Mouse (Mus musculus): ENCODE measurements around the gene Pet100. TPM values are rescaled to one million over a fixed set of nuclear protein-coding genes. Genes with fewer than 3 reads are reported as not detected.
A peak's percentile ranks its signal among the peaks of the same experiment; 100 is the strongest.

Gene Pet100
- polyA plus RNA-seq, 1 experiment from 2014 or later, result 84.5 TPM

GRCm38 (mm10) chr8:3607822-3608221, 13.5 kb upstream of the Pet100 start:
- no peak overlapping the region for H3K27ac ChIP-seq (ENCODE audit: low read depth, low read length)
- whole genome bisulfite sequencing, result 89% methylated on average over 7 of the region's 7 CpGs
- H3K4me1 ChIP-seq (ENCODE audit: control insufficient read depth, insufficient read depth, low read length), result no peaks in the 10 kb centered on the region
- no peaks in the 10 kb centered on the region for H3K9me3 ChIP-seq (ENCODE audit: control insufficient read depth, low read length)
- H3K4me2 ChIP-seq (replicated peaks; ENCODE audit: low read depth, low read length), result no peak overlapping the region
- no peak for ATAC-seq (ENCODE audit: low FRiP score, low TSS enrichment)
- H3K27me3 ChIP-seq (ENCODE audit: control insufficient read depth, insufficient read depth, low read length), result no peaks in the 10 kb centered on the region
- no peak overlapping the region for H3K4me3 ChIP-seq (ENCODE audit: low read length)
- no peak overlapping the region for H3K9ac ChIP-seq (ENCODE audit: low read depth, low read length)
- peaks cover 73% of the 10 kb centered on the region for H3K36me3 ChIP-seq (ENCODE audit: control insufficient read depth, insufficient read depth, low read length)

- H3K9me3 ChIP-seq (ENCODE audit: control insufficient read depth, low read length), result no peaks in the 10 kb centered on the region
- H3K27me3 ChIP-seq (ENCODE audit: control insufficient read depth, insufficient read depth, low read length), result no peaks in the 10 kb centered on the region
- no peak overlapping the region for H3K4me3 ChIP-seq (ENCODE audit: low read length)
- H3K9ac ChIP-seq (ENCODE audit: low read depth, low read length), result no peak overlapping the region
- ATAC-seq (ENCODE audit: low FRiP score, low TSS enrichment), result no peak
- no peak overlapping the region for H3K4me2 ChIP-seq (replicated peaks; ENCODE audit: low read depth, low read length)
- H3K4me1 ChIP-seq (ENCODE audit: control insufficient read depth, insufficient read depth, low read length), result no peaks in the 10 kb centered on the region
- peaks cover 77% of the 10 kb centered on the region for H3K36me3 ChIP-seq (ENCODE audit: control insufficient read depth, insufficient read depth, low read length)
- WGBS, result 65% methylated on average over 12 of the region's 12 CpGs
- no peak overlapping the region for H3K27ac ChIP-seq (ENCODE audit: low read depth, low read length)
These were observed 12.1 kb upstream of the Pet100 start for GRCm38 (mm10) chr8:3609046-3609815.

DNA sequence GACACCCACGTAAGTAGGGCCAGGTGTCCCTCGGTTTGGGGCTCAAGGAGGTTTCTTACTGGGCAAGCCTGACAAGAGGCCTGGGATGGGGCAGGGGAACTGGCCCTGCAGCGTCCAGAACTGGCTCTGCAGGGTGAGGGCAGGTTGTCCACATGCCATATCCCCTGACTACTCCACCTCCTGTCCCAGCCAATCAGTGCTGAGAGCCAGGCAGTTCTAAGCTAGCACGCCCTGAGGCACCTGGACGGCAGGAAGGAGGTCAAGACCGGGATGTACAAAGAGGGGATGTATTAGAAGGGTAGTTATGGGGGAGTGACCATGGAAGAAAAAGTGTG, 11.6 kb upstream of the Pet100 start:
- 0 out of 2 replicates have a peak, but pooled peaks have one; percentile 5 for ATAC-seq (ENCODE audit: low FRiP score, low TSS enrichment)
- Histone ChIP-seq H3K4me2 (replicated peaks; ENCODE audit: low read depth, low read length) (no peak overlapping the region), H3K9me3 (ENCODE audit: control insufficient read depth, low read length) (no peaks in the 10 kb centered on the region), H3K4me1 (ENCODE audit: control insufficient read depth, insufficient read depth, low read length) (no peaks in the 10 kb centered on the region), H3K27ac (ENCODE audit: low read depth, low read length) (no peak overlapping the region), H3K27me3 (ENCODE audit: control insufficient read depth, insufficient read depth, low read length) (no peaks in the 10 kb centered on the region), H3K4me3 (ENCODE audit: low read length) (no peak overlapping the region), H3K36me3 (ENCODE audit: control insufficient read depth, insufficient read depth, low read length) (peaks cover 77% of the 10 kb centered on the region), H3K9ac (ENCODE audit: low read depth, low read length) (no peak overlapping the region)
- WGBS, result 77% methylated on average over 6 of the region's 6 CpGs

- Histone ChIP-seq H3K27me3 (ENCODE audit: control insufficient read depth, insufficient read depth, low read length) (no peaks in the 10 kb centered on the region), H3K36me3 (ENCODE audit: control insufficient read depth, insufficient read depth, low read length) (peaks cover 17% of the 10 kb centered on the region; the same call in 1 of the 2 replicates), H3K4me2 (replicated peaks; ENCODE audit: low read depth, low read length) (peak overlapping the region; percentile 65), H3K9ac (ENCODE audit: low read depth, low read length) (peak overlapping the region; percentile 73; the same call in 1 of the 2 replicates), H3K9me3 (ENCODE audit: control insufficient read depth, low read length) (no peaks in the 10 kb centered on the region), H3K4me3 (ENCODE audit: low read length) (peak overlapping the region; percentile 90), H3K27ac (ENCODE audit: low read depth, low read length) (no peak overlapping the region), H3K4me1 (ENCODE audit: control insufficient read depth, insufficient read depth, low read length) (0 out of 2 replicates have a peak, but pooled peaks cover 8% of the 10 kb centered on the region)
- ATAC-seq (ENCODE audit: low FRiP score, low TSS enrichment), result no peak
- 68% methylated on average over 8 of the region's 8 CpGs for WGBS
These were observed 771 bp downstream of the Pet100 start for GRCm38 (mm10) chr8:3622119-3622518.

- Histone ChIP-seq H3K9me3 (ENCODE audit: control insufficient read depth, low read length) (no peaks in the 10 kb centered on the region), H3K9ac (ENCODE audit: low read depth, low read length) (no peak within 1 kb of the TSS), H3K27ac (ENCODE audit: low read depth, low read length) (no peak within 1 kb of the TSS), H3K36me3 (ENCODE audit: control insufficient read depth, insufficient read depth, low read length) (no peaks in the 10 kb centered on the region), H3K4me1 (ENCODE audit: control insufficient read depth, insufficient read depth, low read length) (0 out of 2 replicates have a peak, but pooled peaks cover 5% of the 10 kb centered on the region), H3K27me3 (ENCODE audit: control insufficient read depth, insufficient read depth, low read length) (no peaks in the 10 kb centered on the region; the same call in 1 of the 2 replicates), H3K4me3 (ENCODE audit: low read length) (no peak within 1 kb of the TSS), H3K4me2 (replicated peaks; ENCODE audit: low read depth, low read length) (no peak within 1 kb of the TSS)
- WGBS, result 67% methylated on average over 1 of the region's 1 CpGs
- no peak for ATAC-seq (ENCODE audit: low FRiP score, low TSS enrichment)
These were observed 4.1 kb downstream of the Pet100 start, which contains the start of gene Pcp2 for GRCm38 (mm10) chr8:3625445-3625844. TSS of gene Pcp2 (minus strand) at chr8:3625545.

GRCm38 (mm10) chr8:3626971-3627370, 5.6 kb downstream of the Pet100 start:
- no peak for ATAC-seq (ENCODE audit: low FRiP score, low TSS enrichment)
- Histone ChIP-seq H3K4me3 (ENCODE audit: low read length) (no peak overlapping the region), H3K36me3 (ENCODE audit: control insufficient read depth, insufficient read depth, low read length) (no peaks in the 10 kb centered on the region), H3K9me3 (ENCODE audit: control insufficient read depth, low read length) (no peaks in the 10 kb centered on the region), H3K4me2 (replicated peaks; ENCODE audit: low read depth, low read length) (no peak overlapping the region), H3K4me1 (ENCODE audit: control insufficient read depth, insufficient read depth, low read length) (0 out of 2 replicates have a peak, but pooled peaks cover 4% of the 10 kb centered on the region), H3K27ac (ENCODE audit: low read depth, low read length) (no peak overlapping the region), H3K27me3 (ENCODE audit: control insufficient read depth, insufficient read depth, low read length) (no peaks in the 10 kb centered on the region; the same call in 1 of the 2 replicates), H3K9ac (ENCODE audit: low read depth, low read length) (no peak overlapping the region)
- WGBS, result 50% methylated on average over 5 of the region's 5 CpGs

GRCm38 (mm10) chr8:3628014-3628413, 6.7 kb downstream of the Pet100 start:
- H3K4me3 ChIP-seq (ENCODE audit: low read length), result no peak overlapping the region
- H3K4me2 ChIP-seq (replicated peaks; ENCODE audit: low read depth, low read length), result no peak overlapping the region
- H3K36me3 ChIP-seq (ENCODE audit: control insufficient read depth, insufficient read depth, low read length), result no peaks in the 10 kb centered on the region
- ATAC-seq (ENCODE audit: low FRiP score, low TSS enrichment), result 0 out of 2 replicates have a peak, but pooled peaks have one; percentile 1
- H3K27ac ChIP-seq (ENCODE audit: low read depth, low read length), result no peak overlapping the region
- no peaks in the 10 kb centered on the region; the same call in 1 of the 2 replicates for H3K27me3 ChIP-seq (ENCODE audit: control insufficient read depth, insufficient read depth, low read length)
- H3K9ac ChIP-seq (ENCODE audit: low read depth, low read length), result no peak overlapping the region
- WGBS, result 22% methylated on average over 5 of the region's 5 CpGs
- no peaks in the 10 kb centered on the region for H3K9me3 ChIP-seq (ENCODE audit: control insufficient read depth, low read length)
- no peaks in the 10 kb centered on the region for H3K4me1 ChIP-seq (ENCODE audit: control insufficient read depth, insufficient read depth, low read length)

DNA sequence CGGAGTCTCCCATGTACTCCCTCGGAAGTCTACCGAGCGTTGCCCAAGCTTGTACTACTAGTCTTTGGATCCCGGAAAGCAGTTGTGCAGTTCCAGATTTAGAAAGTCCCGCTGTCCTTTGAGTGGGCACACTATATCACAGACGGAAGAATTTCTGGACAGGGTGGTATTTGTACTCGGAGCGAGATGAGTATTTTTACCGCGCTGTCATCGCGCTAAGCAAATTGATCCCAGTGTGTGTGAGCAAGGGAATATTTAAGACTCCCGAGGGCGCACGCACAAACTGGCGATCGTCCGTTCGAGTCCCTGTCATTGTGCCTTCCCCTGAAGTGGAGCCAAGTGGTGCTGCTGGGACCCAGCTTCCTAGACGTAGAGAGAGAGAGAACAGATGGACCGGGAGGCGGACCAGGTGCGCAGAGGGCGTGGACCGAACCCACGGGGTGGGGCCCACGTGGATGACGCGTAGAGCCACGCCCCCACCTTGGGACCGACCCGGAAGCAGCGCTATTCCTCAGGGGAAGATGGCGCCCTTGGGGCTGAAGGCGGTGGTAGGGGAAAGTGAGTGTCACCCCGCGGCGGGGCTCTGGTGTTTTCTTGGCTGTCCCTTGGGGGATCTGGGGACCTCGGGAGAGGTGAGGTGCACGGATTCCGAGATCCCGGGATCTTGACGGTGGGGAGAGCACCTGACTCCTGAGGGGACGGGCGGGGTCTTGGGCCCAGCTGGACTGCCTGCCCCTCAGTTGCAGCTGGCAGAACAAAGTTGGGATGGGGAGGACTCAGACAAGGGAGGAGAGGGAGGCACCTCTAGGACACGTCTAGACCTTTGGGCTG, 9.5 kb downstream of the Pet100 start, which contains the start of gene Stxbp2:
Gene Stxbp2, plus strand, starts transcription at position 309 of the 831 bp plus-strand sequence.
- peak; percentile 88 for ATAC-seq (ENCODE audit: low FRiP score, low TSS enrichment)
- peak within 1 kb of the TSS; percentile 60 for H3K9ac ChIP-seq (ENCODE audit: low read depth, low read length)
- no peaks in the 10 kb centered on the region for H3K9me3 ChIP-seq (ENCODE audit: control insufficient read depth, low read length)
- no peaks in the 10 kb centered on the region for H3K4me1 ChIP-seq (ENCODE audit: control insufficient read depth, insufficient read depth, low read length)
- peak within 1 kb of the TSS; percentile 66 for H3K4me3 ChIP-seq (ENCODE audit: low read length)
- 6% methylated on average over 47 of the region's 47 CpGs for WGBS
- H3K27me3 ChIP-seq (ENCODE audit: control insufficient read depth, insufficient read depth, low read length), result no peaks in the 10 kb centered on the region; the same call in 1 of the 2 replicates
- no peak within 1 kb of the TSS for H3K27ac ChIP-seq (ENCODE audit: low read depth, low read length)
- no peaks in the 10 kb centered on the region for H3K36me3 ChIP-seq (ENCODE audit: control insufficient read depth, insufficient read depth, low read length)
- H3K4me2 ChIP-seq (replicated peaks; ENCODE audit: low read depth, low read length), result peak within 1 kb of the TSS; percentile 75

All from kidney, embryonic 14.5 days (tissue).